Mouse (Mus musculus): ENCODE data around the gene Habp2.
"Not testable (repeated sequence)": the region's sequence is repeated elsewhere in the genome, so short reads cannot be mapped to it uniquely, and the experiment has no call there.

Gene Habp2

GRCm38 (mm10) chr19:56297264-56297663 lies 10.3 kb downstream of the Habp2 start:
- no peak for DNase-seq

- DNase-seq = no peak
Measured at GRCm38 (mm10) chr19:56300835-56301234, 13.9 kb downstream of the Habp2 start.

- no peak for DNase-seq
Measured at GRCm38 (mm10) chr19:56316531-56316930, 29.6 kb downstream of the Habp2 start.

GRCm38 (mm10) chr19:56319219-56319618 lies 32.3 kb downstream of the Habp2 start:
- no peak for DNase-seq

GRCm38 (mm10) chr19:56319629-56320028 lies 32.7 kb downstream of the Habp2 start:
- no peak for DNase-seq

- DNase-seq = peak; percentile 6 to 11
Measured at GRCm38 (mm10) chr19:56320186-56320860, 33.4 kb downstream of the Habp2 start.

- DNase-seq = no peak
Measured at GRCm38 (mm10) chr19:56321303-56321920, 34.5 kb downstream of the Habp2 start.

GRCm38 (mm10) chr19:56325676-56326075 lies 38.7 kb downstream of the Habp2 start:
- no peak for DNase-seq

GRCm38 (mm10) chr19:56326243-56326855 lies 39.4 kb downstream of the Habp2 start:
- no peak for DNase-seq

GRCm38 (mm10) chr19:56336321-56336720 lies 49.4 kb downstream of the Habp2 start:
- no peak for DNase-seq

GRCm38 (mm10) chr19:56336826-56337225 lies 49.9 kb downstream of the Habp2 start:
- no peak for DNase-seq

GRCm38 (mm10) chr19:56342006-56342405 lies 55.1 kb downstream of the Habp2 start:
- no peak for DNase-seq

GRCm38 (mm10) chr19:56343869-56344563 lies 57.1 kb downstream of the Habp2 start:
- DNase-seq = no peak

GRCm38 (mm10) chr19:56346016-56346415 lies 59.1 kb downstream of the Habp2 start:
- DNase-seq = no peak

- DNase-seq = no peak
Measured at GRCm38 (mm10) chr19:56346750-56347149, 59.8 kb downstream of the Habp2 start.

GRCm38 (mm10) chr19:56349295-56349694 lies 62.4 kb downstream of the Habp2 start:
- peak; percentile 11 to 14 for DNase-seq

GRCm38 (mm10) chr19:56353689-56354088 lies 66.8 kb downstream of the Habp2 start:
- no peak for DNase-seq

GRCm38 (mm10) chr19:56355201-56355600 lies 68.3 kb downstream of the Habp2 start:
- DNase-seq = no peak

- DNase-seq = peak; percentile 71 to 72
Measured at GRCm38 (mm10) chr19:56356480-56357373, 69.8 kb downstream of the Habp2 start.

- DNase-seq = not testable (repeated sequence)
Measured at GRCm38 (mm10) chr19:56357374-56357708, 70.4 kb downstream of the Habp2 start.

- no peak for DNase-seq
Measured at GRCm38 (mm10) chr19:56358890-56359289, 72.0 kb downstream of the Habp2 start.

GRCm38 (mm10) chr19:56363721-56364460 lies 77.0 kb downstream of the Habp2 start:
- DNase-seq = peak; percentile 23

All from B cell, adult 2 months (primary cell).